Mouse (Mus musculus) liver, adult (tissue): ENCODE data around the gene Adamtsl1.

Source experiments
- GATA4 ChIP-seq: IDR thresholded peaks from 2 replicates; pipeline ENCODE4 v1.6.1; 2014; ENCODE audit warnings: mild to moderate bottlenecking, low read length; ENCODE audit not compliant: insufficient replicate concordance

Adamtsl1 gene

DNA sequence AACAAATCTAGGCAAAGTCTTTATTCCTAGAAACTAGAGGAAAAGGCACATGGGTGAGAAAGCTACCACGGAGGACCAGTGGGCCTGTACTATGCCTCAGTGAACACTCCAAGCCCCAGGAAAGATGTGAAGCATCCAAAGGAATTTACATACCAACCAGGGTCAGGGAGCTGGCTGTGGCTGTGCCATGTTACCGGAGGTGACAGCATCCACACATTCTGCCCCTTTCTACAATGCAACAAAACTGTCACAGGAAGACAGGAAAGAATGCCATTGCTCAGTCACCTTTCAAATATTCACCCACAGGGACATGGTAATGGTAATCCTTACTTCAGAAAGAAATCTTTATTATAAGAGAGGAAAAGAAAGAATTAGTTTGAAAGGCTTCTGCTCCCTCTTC, 859.2 kb downstream of the Adamtsl1 start:
- no peak for TF ChIP-seq GATA4

DNA sequence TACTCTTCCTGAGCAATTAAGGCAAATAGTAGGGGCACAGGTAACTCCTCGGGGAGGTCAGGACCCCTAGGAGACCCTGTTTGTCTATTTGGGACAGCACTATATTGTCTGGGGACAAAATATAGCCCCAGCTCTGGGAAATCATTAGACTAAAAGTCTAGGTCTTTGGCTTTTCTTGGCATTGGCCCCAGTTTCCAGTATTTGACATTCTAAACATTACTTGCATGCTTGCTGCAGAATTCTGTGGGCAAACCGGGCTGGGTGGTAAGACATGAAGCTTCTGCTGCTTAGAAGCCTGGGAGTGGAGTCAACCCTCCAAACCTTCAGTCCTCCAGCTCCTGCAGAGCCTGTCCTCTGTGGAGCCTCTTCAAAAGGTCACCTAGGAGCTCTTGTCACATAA, 869.2 kb downstream of the Adamtsl1 start:
- TF ChIP-seq GATA4, result no peak

DNA sequence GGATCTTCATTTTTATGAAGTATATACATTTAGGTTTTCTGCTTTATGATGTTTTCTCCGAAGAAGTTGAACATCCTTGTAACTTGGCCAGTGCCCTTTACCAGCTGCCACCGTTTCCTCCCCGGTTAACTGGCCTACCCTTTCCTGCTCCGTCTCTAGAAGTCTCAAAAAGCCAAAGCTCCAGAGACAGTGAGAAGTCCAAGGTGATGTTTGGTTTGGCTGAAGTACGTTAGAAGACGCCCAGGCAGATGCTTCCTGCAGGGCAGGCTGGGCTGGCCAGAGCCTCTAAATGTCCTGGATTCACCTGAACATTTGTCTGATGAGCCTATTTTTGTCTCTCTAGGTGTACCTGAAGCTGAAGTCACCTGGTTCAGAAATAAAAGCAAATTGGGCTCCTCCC, 871.1 kb downstream of the Adamtsl1 start:
- TF ChIP-seq GATA4, result no peak

DNA sequence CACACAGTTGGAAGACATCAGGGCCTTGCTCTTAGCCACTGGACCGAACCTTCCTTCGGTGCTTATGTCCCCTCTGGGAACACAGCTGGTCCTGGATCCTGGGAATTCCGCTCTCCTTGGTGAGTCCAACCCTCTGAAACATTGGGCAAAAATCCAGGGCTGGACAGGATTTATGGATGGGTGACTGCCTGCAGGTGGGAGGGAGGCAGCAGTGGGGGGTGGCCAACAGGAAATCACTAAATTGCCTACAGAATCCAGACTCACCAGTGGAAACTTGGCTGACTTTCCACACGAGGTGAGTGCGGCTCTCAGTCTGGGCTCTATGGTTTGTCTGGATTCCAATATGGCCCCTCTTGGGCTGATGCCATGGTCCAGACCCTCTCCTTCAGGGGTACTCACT, 874.5 kb downstream of the Adamtsl1 start:
- TF ChIP-seq GATA4, result no peak

DNA sequence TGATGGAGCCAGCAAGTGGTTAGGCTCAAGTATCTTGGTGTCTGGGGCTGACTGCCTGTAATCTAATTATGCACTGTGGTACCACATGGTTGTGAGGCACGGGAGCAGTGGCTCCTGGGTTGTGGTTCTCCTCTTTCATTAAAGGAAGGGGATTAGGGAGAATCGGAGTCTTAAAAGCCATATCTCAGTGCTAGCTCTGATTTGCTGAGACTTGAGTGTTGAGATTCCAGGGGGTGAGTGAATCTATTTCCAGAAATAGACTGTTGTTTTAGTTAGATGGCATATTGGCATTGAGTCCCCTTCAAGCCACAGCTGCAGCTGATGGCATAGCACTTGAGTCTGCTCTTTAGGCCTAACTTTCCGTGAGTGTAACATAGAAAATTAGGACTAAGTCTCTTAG, 877.2 kb downstream of the Adamtsl1 start:
- no peak for TF ChIP-seq GATA4

DNA sequence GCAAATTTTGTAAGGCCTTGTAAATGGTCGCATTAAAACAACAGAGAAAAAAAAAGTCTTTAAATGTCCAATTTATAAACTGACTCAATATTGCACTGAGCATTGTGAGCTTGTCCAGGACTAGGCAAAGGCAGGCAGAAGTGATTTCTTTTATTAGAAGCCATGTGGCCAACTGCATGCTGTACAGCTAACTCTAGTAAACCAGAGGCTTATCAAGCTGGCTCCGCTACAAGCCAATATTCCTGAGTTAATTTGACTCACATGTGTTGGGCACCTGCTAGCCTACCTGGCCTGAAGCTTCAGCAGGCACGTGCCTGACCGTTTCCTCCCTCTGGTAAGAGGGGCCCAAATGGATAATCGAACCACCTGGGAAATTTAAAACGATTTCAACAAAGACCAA, 881.7 kb downstream of the Adamtsl1 start:
- TF ChIP-seq GATA4, result no peak

DNA sequence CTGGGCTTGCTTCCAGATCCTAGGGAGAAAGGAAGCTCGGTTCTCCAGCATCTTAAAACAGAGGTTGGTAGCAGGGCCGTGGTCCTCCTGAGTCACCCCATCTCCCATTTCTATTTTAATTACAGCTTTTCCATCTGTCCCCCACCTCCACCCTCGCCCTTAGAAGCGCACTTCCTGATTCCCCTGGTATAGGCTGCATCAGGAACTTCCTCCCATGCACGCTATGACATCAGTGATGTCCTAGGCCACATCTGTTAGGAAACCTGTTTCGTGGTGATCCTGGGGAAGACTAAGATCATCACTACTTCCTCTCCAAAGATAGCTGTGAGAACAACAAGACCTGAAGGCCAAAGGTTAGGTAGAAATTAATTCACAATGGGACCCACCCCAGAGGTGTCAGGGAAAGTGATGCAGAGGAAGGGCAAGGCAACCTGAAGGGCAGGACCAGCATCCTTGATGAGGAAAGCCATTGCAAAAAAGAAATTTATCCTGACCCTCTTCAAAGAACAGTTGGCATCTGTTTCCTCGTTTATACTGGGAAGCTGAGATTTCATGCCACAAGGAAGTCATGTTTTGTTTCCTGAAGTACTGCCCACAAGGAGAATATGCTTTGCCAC, 882.8 kb downstream of the Adamtsl1 start:
- no peak for TF ChIP-seq GATA4

DNA sequence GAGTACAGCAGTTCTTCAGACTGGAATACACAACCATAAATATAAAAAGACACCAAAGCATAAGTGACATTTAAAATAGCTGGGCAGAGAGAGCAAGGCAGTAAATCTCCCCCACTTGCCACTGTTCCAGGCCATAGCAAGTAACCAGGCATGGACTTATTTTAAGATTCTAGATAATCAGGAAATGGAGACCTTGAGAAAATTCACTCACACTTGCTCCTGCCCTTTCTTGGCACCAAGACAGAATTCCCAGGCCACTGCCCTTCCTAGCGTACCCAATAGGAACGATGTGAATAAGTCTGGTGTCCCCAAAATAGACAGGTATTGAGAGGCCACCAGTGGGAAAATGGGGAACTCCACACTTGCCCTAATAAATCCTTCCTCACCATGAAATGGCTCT, 883.5 kb downstream of the Adamtsl1 start:
- no peak for TF ChIP-seq GATA4

DNA sequence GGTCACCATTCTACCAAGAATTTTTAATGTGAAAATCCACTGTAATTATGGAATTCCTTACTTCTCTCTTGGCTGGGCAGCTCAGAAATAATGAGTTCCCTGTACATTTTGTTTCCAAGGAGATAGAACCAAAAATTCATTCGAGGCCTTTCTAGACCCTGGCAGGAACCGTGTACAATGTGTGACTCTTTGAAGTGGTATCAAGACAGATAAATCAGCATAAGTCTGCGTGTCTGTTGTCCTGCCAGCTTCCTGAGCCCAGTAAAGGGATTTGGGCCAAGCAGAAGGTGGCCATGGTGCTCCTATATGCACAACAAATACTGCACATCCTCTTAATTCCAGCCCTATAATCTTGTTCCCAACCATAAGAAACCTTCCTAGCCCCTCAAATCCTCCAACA, 887.1 kb downstream of the Adamtsl1 start:
- no peak for TF ChIP-seq GATA4

DNA sequence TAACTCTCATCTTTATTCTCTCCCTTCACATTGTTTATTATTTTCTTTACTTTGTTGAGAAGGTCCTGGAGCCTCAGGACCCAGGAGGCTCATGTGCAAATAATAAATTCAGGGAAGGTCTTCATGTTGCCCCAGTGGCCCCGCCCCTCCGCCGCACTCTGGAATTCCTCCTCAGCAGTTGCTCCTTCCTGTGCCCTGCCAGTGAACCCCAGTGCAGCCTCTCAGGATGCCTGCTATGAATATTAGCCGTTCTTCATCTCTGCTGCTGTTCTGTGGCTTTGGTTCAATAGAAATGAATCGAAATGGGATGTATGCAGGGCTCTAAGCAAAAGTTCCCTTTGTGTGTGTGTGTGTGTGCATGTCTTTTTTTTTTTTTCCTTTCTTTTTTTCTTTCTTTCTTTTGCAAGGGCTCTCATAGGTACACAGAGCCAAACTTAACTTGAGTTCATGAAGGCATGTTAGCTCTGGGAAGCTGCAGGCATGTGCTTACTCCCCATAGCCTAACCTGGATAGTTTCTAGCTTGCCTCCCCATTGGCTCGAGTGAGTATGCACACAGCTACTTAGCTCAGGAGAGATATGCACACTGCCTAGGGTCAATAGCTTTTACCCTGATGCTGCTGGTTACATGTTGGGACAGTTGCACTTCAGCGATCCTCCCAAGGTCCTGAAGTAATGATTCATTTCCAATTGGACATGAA, 892.7 kb downstream of the Adamtsl1 start:
- no peak for TF ChIP-seq GATA4

DNA sequence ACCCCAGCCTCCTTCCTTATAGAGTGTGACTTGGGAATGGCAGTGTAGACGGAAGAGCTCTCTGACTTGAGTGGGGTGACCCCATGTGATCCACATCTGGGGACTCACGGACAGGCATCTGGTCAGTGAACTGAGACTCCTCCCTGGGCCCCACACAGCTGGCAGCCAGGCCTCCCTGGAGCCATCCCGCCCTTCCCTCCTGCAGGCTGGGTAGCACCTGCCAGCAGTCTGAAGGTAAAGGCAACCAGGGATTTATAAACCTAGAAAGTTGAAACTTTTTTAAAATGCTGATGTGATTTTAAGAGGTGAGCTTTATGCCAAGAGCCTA, 893.2 kb downstream of the Adamtsl1 start:
- TF ChIP-seq GATA4, result no peak

DNA sequence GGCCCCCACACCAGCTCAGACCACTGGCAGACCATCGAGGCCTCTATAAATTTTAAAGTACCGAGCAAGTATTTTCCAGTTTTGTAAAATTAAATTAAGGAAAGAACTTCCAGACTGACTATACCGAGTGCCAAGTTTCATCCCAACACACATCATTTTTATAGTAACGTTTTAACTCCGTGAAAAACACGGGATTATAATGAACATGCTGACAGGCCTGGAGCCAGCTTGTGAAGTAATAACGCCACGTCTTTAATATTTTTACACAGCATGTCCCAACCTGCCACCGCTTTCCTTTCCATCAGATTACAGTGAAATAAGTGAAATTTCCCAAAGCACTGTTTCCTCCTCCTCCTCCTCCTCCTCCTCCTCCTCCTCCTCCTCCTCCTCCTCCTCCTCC, 894.4 kb downstream of the Adamtsl1 start:
- TF ChIP-seq GATA4, result no peak

DNA sequence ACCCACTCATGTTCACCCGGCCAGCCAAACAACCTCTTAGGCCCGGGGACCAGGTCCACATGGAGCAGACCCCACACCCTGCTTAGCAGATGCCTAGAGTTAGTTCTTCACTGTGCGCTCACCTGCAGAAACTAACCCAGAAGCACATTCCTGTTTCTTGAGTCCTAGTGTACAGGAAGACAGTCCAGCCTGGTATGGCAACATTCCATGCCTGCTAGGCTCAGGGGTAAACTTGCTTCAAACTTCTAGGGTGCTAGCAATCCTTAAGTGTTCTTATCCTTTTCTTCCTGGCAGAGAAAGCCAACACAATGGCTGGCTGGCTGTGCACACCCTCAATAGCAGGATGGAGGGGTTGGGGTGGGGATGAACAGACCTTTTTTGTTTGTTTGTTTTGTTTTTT, 897.0 kb downstream of the Adamtsl1 start:
- TF ChIP-seq GATA4, result no peak

DNA sequence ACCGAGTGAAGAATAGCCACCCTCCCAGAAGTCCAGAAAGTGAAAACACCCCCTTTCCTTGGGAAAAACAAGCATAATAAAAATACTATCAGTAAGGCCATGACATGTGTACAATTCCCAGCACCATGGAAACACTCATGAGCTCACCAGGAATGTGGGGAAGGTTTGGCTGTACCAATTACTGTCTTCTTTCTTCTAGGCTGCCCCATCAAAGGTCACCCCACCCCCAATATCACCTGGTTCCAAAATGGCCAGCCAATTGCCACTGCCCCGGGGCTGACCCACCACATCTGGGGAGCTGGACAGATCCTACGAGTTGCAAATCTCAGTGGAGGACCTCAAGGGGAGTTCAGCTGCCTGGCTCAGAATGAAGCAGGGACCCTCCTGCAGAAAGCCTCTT, 899.4 kb downstream of the Adamtsl1 start:
- TF ChIP-seq GATA4, result no peak

DNA sequence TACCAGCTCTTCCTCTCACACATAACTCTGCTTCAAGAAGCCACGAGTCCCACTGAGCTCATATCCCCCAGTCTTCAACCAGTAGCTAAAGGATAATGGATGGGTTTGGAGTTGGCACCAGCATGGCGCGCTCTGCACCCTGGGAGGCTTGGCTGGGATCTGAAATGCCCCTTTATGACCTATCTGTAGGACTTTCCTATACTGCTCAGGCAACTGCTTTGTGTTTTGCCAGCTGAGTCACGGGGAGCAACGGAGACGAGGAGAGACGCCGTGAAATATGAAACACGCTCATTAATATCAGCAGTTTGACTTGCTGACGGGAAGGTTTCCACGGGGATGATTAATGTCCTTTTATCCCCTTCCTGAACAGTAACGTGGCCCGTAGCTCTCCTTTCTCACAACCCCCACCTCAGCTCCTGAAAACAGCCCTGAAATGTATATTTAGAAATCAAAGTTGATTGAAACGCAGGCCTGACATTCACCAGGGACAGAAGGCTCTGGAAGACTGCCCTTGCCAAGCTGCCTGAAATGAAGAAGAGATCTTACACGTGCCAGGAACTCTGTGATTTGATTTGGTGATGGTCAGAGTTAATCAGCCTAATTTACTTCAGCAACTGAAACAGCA, 902.5 kb downstream of the Adamtsl1 start:
- no peak for TF ChIP-seq GATA4

DNA sequence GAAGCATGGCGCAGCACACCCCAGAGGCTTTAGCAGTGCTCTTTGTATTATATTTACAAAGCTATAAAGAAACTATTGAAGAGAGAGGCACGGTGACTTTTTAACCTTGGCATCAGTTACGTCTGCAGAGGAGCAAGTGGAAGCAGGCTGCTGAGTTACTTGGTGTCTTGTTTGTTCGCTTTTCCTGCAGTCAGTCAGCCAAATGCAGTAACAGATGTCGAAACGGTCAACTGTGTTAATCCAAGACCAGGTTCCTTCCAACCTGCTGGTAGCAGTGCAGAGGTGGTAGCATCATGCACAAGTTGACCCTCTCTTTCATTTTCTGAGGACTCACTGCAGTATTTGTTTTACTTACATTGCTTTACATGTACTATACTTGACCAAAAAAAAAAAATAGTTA, 908.6 kb downstream of the Adamtsl1 start:
- no peak for TF ChIP-seq GATA4

DNA sequence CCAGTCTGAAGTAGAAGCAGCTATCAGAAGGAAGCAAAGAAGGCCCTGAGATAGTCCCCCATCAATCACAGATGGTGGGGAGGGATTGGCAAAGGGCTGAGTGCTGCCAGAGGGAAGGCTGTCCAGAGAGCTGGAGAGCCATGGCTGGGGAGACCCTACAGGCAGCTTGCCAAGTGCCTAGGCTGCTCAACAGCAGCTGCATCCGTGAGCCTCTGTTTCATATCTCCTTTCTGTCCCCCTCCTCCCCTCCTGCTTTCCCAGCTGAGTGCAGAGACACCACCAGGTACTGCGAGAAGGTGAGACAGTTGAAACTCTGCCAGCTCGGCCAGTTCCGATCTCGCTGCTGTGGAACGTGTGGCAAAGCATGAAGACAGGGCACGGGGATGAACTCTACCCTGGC, 911.6 kb downstream of the Adamtsl1 start:
- TF ChIP-seq GATA4, result no peak
